Mouse (Mus musculus) stomach, embryonic 15.5 days (tissue): ENCODE results near the gene Hdac5. TPM values are rescaled to one million over a fixed set of nuclear protein-coding genes. Genes with fewer than 3 reads are reported as not detected.
"Not testable (repeated sequence)": the region's sequence is repeated elsewhere in the genome, so short reads cannot be mapped to it uniquely, and the experiment has no call there.

Experiments
- ATAC-seq: fragments of 200-750 bp; cut with Nextera tagmentation; 2 replicates; pipeline ENCODE4 v1.8.0; 2017; ENCODE audit warnings: low read depth, moderate number of reproducible peaks, moderate TSS enrichment; ENCODE audit not compliant: insufficient read depth, low FRiP score
- H3K27ac ChIP-seq: fragments of 300-500 bp; sonication (generic); 2 replicates; pipeline ENCODE4 v1.5.1; 2015; ENCODE audit warnings: mild to moderate bottlenecking, inconsistent platforms
- H3K27me3 ChIP-seq: fragments of 300-500 bp; sonication (generic); replicated peaks from 2 replicates; pipeline ENCODE4 v1.6.1; 2015; ENCODE audit warnings: inconsistent platforms
- H3K36me3 ChIP-seq: fragments of 300-500 bp; sonication (generic); 2 replicates; pipeline ENCODE4 v1.6.1; 2015; ENCODE audit warnings: inconsistent platforms
- H3K4me1 ChIP-seq: fragments of 300-500 bp; sonication (generic); 2 replicates; pipeline ENCODE4 v1.6.1; 2015; ENCODE audit warnings: inconsistent platforms
- H3K4me2 ChIP-seq: fragments of 300-500 bp; sonication (generic); 2 replicates; pipeline ENCODE4 v1.6.1; 2015; ENCODE audit warnings: mild to moderate bottlenecking, inconsistent platforms
- H3K4me3 ChIP-seq: fragments of 300-500 bp; sonication (generic); replicated peaks from 2 replicates; pipeline ENCODE4 v1.5.1; 2015; ENCODE audit warnings: inconsistent platforms
- H3K9ac ChIP-seq: fragments of 300-500 bp; sonication (generic); 2 replicates; pipeline ENCODE4 v1.6.1; 2015; ENCODE audit warnings: inconsistent platforms
- H3K9me3 ChIP-seq: fragments of 300-500 bp; sonication (generic); 2 replicates; pipeline ENCODE4 v1.6.1; 2016; ENCODE audit warnings: inconsistent platforms
- WGBS: fragments of 180-500 bp; shearing (Covaris S2); methylation state at CpG from one replicate; pipeline ENCODE4 v1.1.7; 2015; 5-methylcytosine and 5-hydroxymethylcytosine counted together
- polyA plus RNA-seq: library from polyadenylated mRNA; unstranded; fragments of >200 nt; fragmentation: Nextera tagmentation; extraction: Ambion mirVana; gene quantifications from 2 replicates; pipeline ENCODE4 v1.2.1, GENCODE M21; 2015

Gene Hdac5
- polyA plus RNA-seq, 1 experiment from 2014 or later = 68.7 TPM

DNA sequence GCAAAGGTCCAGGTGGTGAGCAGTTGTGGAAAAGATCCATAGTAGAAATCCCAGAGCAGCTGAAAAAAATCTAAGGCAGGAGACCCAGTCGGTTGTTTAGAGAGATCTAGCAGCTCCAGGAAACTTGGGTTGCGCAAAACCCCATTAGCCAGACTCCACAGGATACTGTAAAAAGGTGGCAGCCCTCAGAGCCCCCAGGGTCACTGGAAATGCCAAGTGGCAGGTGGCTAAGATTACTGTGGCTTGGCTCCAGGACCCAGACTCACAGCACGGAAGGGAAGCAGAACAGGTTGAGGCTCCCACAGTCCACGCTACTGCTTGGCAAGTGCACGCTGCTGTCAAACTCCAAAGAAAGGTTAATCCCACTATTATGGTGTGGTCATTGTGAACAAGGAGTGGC is 70.2 kb downstream of the Hdac5 start:
- Histone ChIP-seq H3K4me3 (no peak overlapping the region), H3K4me2 (no peak overlapping the region), H3K9me3 (no peaks in the 10 kb centered on the region), H3K27ac (no peak overlapping the region), H3K36me3 (peaks cover 18% of the 10 kb centered on the region), H3K4me1 (peaks cover 9% of the 10 kb centered on the region), H3K27me3 (no peaks in the 10 kb centered on the region), H3K9ac (no peak overlapping the region)
- ATAC-seq = no peak
- 70% methylated on average over 5 of the region's 5 CpGs for WGBS

DNA sequence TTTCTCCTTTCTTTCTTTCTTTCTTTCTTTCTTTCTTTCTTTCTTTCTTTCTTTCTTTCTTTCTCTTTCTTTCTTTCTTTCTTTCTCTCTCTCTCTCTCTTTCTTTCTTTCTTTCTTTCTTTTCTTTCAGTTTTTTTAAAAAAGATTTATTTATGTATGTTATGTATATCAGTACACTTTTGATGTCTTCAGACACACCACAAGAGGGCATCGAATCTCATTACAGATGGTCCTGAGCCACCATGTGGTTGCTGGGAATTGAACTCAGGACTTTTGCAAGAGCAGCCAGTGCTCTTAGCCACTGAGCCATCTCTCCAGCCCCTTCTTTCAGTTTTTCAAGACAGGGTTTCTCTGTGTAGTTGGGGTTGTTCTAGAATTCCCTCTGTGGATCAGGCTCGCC is 71.9 kb downstream of the Hdac5 start:
- H3K9ac ChIP-seq, H3K27ac ChIP-seq, H3K36me3 ChIP-seq, H3K4me2 ChIP-seq, H3K9me3 ChIP-seq, H3K27me3 ChIP-seq, H3K4me1 ChIP-seq, H3K4me3 ChIP-seq, ATAC-seq: not testable (repeated sequence)
- 77% methylated on average over 2 of the region's 2 CpGs for WGBS

DNA sequence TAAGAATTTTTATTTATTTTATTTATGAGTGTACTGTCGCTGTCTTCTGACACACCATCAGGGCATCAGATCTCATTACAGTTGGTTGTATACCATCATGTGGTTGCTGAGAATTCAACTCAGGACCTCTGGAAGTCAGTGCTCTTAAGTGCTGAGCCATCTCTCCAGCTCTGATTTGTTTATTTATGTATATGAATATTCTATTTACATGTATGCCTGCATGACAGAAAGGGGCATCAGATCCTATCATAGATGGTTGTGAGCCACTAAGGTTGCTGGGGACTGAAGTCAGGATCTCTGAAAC is 73.2 kb downstream of the Hdac5 start:
- Histone ChIP-seq H3K4me1 (peaks cover 9% of the 10 kb centered on the region), H3K4me3 (no peak overlapping the region; the same call in 1 of the 2 replicates), H3K9me3 (no peaks in the 10 kb centered on the region), H3K27me3 (no peaks in the 10 kb centered on the region), H3K4me2 (peak overlapping the region; percentile 88; the same call in 1 of the 2 replicates), H3K27ac (no peak overlapping the region), H3K36me3 (no peaks in the 10 kb centered on the region), H3K9ac (no peak overlapping the region)
- WGBS = 6% methylated on average over 1 of the region's 1 CpGs
- no peak for ATAC-seq

DNA sequence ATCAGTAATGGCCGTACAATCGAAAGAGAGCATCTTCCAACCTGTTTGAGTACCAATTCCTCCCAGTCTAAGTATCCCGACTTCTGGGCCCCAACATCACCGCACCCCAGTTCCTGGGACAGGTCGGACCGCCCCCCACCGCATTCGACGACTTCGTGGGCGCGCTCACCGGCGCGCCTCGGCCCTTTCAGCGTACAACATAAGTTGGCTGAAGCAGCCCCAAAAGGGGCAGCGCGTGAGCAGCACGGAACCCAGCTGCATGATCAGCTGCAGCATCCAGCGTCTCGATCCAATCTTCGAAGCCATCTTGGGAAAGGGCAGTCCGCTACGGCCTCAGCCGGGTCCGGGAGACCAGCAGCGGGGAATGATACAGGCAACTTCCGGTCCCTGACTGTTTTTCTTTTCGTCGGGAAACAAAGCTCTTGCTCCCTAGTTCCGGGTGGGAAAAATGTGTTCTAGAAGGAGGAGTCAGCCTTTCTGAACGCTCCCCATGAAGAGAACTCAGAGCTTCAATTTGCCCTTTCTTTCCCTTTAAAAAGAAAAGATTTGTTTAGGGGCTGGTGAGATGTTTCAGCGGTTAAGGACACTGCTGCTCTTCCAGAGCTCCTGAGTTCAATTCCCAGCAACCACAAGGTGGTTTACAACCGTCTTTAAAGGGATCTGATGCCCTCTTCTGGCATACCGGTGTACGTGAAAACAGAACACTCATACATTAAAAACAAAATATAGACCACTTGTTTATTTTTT is 73.8 kb downstream of the Hdac5 start, which contains the start of gene Tmem101:
Gene Tmem101, minus strand, starts transcription at position 366 of the 747 bp plus-strand sequence.
- no peaks in the 10 kb centered on the region for H3K9me3 ChIP-seq
- peak within 1 kb of the TSS; percentile 45 for H3K9ac ChIP-seq
- peak within 1 kb of the TSS; percentile 63 for H3K27ac ChIP-seq
- H3K4me2 ChIP-seq = peak within 1 kb of the TSS; percentile 88
- no peaks in the 10 kb centered on the region for H3K36me3 ChIP-seq
- peak; percentile 85 for ATAC-seq
- peak within 1 kb of the TSS; percentile 70 for H3K4me3 ChIP-seq
- H3K27me3 ChIP-seq = no peaks in the 10 kb centered on the region
- WGBS = under 1% methylated on average over 37 of the region's 37 CpGs
- peaks cover 9% of the 10 kb centered on the region for H3K4me1 ChIP-seq

DNA sequence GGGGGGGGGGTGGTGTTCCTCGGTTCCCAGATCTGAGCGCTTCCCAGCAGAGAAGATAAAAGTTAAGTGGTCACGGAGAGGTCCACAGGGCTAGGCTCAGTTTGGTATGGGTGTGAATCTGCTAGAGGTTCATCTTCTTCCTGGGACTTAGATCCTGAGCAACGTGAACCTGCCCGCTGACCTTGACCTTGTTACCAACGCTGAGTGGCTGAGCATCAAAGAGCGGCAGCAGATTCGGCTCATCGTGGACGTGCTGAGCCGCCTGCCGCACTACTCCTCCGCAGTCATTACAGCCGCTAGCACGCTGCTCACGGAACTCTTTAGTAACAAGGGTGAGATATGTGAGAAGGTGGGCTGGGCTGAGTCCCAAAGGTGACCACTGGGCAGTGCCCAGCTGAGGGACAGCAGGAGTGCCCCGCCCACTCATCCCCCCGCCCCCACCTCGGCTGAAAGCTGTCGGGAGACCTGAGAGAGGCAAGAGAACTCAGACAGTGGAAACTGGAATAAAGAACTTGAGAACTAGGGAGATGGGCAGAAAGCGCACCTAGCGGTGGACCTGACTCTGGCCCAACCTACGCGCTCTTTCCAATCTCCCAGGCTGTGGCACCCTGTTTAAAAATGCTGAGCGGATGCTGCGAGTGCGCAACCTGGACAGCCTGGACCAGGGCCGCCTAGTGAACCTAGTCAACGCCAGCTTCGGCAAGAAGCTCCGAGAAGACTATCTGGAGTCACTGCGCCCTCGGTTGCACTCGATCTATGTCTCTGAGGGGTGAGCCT is 82.6 kb downstream of the Hdac5 start:
- Histone ChIP-seq H3K4me3 (no peak overlapping the region; the same call in 1 of the 2 replicates), H3K27me3 (peaks cover 48% of the 10 kb centered on the region), H3K4me1 (peaks cover 22% of the 10 kb centered on the region), H3K9ac (no peak overlapping the region), H3K9me3 (no peaks in the 10 kb centered on the region), H3K36me3 (no peaks in the 10 kb centered on the region), H3K27ac (no peak overlapping the region), H3K4me2 (peak overlapping the region; percentile 57; the same call in 1 of the 2 replicates)
- ATAC-seq = no peak; the same call in 1 of the 2 replicates
- WGBS = 11% methylated on average over 34 of the region's 34 CpGs

DNA sequence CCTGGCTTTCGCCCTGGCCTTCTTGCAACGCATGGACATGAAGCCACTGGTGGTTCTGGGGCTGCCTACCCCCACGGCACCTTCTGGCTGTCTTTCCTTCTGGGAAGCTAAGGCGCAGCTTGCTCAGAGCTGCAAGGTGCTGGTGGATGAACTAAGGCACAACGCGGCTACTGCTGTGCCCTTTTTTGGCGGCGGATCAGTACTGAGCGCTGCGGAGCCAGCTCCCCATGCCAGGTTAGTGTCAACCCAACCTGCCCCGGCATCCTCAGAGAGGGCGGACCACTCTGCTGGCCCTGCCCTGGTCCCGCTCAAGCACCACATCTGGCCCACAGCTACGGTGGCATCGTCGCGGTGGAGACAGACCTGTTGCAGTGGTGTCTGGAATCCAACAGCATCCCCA is 83.4 kb downstream of the Hdac5 start:
- no peak overlapping the region for H3K9ac ChIP-seq
- H3K36me3 ChIP-seq = no peaks in the 10 kb centered on the region
- 11% methylated on average over 17 of the region's 17 CpGs for WGBS
- no peaks in the 10 kb centered on the region for H3K9me3 ChIP-seq
- peak overlapping the region; percentile 57 for H3K4me2 ChIP-seq
- peaks cover 48% of the 10 kb centered on the region for H3K27me3 ChIP-seq
- H3K4me1 ChIP-seq = peaks cover 22% of the 10 kb centered on the region
- peak overlapping the region; percentile 39 for H3K4me3 ChIP-seq
- no peak for ATAC-seq
- no peak overlapping the region for H3K27ac ChIP-seq

DNA sequence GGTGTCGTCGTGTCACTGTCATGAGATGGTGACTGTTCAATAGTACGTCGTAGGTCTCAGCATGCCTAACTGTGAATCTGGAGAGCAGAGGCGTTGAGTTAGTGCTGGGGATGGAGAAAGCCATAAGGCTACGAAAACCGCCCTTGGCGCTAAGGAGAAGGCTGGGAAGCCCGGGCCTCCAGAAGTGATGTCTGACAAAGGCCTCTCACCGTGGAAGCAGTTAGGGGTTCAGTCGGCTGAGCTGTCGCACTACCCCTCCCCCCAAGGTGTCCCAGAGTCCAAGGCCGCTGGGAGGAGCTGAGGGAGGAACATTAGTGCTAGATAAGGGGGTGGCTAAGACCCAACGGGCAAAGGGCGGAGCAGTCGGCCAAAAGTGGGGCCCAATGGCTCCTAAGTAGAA is 84.0 kb downstream of the Hdac5 start:
- Histone ChIP-seq H3K4me2 (peak overlapping the region; percentile 57), H3K27ac (no peak overlapping the region), H3K4me1 (peaks cover 22% of the 10 kb centered on the region), H3K4me3 (peak overlapping the region; percentile 39), H3K36me3 (no peaks in the 10 kb centered on the region), H3K9me3 (no peaks in the 10 kb centered on the region), H3K27me3 (peaks cover 48% of the 10 kb centered on the region), H3K9ac (no peak overlapping the region)
- WGBS = 6% methylated on average over 16 of the region's 16 CpGs
- 0 out of 2 replicates have a peak, but pooled peaks have one; percentile 32 for ATAC-seq

DNA sequence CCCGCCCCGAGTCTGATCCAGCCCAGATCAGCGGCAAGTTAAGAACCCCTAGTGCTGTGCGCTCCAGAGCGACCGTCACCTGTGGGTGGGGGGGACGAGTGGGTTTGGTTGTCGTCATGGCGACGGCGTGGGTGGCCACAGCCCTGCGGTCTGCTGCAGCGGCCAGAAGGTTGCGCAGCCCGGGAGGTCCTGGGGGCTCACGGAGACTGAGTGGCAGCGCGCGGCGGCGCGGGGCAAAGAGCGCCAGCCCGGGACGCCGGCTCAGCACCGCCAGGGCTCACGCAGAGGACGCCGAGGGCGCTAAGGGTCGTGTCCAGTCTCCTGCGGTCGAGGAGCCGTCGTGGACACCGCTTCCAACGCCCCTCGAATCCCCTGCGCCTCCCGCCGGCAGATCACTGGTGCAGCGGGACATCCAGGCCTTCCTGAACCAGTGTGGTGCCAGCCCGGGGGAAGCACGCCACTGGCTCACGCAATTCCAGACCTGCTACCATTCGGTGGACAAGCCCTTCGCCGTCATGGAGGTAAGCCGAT is 84.4 kb downstream of the Hdac5 start, which contains the start of gene Nags:
Gene Nags, plus strand, starts transcription at position 43 of the 531 bp plus-strand sequence.
- Histone ChIP-seq H3K4me2 (peak within 1 kb of the TSS; percentile 57), H3K9me3 (no peaks in the 10 kb centered on the region), H3K4me3 (peak within 1 kb of the TSS; percentile 39), H3K27me3 (peaks cover 48% of the 10 kb centered on the region), H3K4me1 (peaks cover 22% of the 10 kb centered on the region), H3K36me3 (no peaks in the 10 kb centered on the region), H3K9ac (no peak within 1 kb of the TSS), H3K27ac (no peak within 1 kb of the TSS)
- 2% methylated on average over 47 of the region's 50 CpGs for WGBS
- no peak for ATAC-seq

DNA sequence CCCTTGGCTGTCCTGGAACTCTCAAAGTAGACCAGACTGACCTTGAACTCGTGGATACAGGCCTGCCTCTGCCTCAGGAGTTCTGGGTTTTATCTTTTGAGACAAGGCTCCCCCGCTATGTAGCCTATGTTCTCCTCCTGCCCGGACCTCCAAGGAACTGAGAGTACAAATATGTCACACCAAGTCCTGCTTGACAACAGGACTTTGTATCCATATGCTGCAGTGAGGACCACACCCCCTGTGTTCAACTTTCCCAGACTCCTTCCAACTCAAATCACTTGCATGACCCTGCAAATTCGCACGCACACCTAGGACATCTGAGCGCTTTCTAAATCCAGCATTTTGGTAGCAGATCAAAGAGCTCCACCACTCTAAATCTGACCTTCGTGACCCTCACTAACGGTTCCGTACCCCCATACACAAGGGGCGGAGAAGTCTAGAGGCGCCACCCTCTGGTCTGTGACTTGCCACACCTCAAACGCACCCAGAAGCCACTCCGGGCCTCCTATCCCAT is 85.0 kb downstream of the Hdac5 start:
- no peaks in the 10 kb centered on the region for H3K36me3 ChIP-seq
- ATAC-seq = peak; percentile 52; the same call in 1 of the 2 replicates
- H3K27ac ChIP-seq = no peak overlapping the region
- no peaks in the 10 kb centered on the region for H3K9me3 ChIP-seq
- H3K4me1 ChIP-seq = peaks cover 22% of the 10 kb centered on the region
- peak overlapping the region; percentile 57 for H3K4me2 ChIP-seq
- 23% methylated on average over 13 of the region's 13 CpGs for WGBS
- no peak overlapping the region for H3K9ac ChIP-seq
- H3K4me3 ChIP-seq = peak overlapping the region; percentile 39
- H3K27me3 ChIP-seq = peaks cover 48% of the 10 kb centered on the region
